Mouse (Mus musculus) megakaryocyte-erythroid progenitor cell, adult 5 weeks (primary cell): ENCODE results near the gene Dennd4a. TPM values are rescaled to one million over a fixed set of nuclear protein-coding genes. Genes with fewer than 3 reads are reported as not detected.

Experiments used
- polyA plus RNA-seq: library from polyadenylated mRNA; stranded (reverse); fragments of >175 nt; gene quantifications from 2 replicates; pipeline ENCODE4 v1.2.3, GENCODE M21; 2012

The Dennd4a gene
- polyA plus RNA-seq, result 10.6 and 16.9 TPM in 2 replicates

DNA sequence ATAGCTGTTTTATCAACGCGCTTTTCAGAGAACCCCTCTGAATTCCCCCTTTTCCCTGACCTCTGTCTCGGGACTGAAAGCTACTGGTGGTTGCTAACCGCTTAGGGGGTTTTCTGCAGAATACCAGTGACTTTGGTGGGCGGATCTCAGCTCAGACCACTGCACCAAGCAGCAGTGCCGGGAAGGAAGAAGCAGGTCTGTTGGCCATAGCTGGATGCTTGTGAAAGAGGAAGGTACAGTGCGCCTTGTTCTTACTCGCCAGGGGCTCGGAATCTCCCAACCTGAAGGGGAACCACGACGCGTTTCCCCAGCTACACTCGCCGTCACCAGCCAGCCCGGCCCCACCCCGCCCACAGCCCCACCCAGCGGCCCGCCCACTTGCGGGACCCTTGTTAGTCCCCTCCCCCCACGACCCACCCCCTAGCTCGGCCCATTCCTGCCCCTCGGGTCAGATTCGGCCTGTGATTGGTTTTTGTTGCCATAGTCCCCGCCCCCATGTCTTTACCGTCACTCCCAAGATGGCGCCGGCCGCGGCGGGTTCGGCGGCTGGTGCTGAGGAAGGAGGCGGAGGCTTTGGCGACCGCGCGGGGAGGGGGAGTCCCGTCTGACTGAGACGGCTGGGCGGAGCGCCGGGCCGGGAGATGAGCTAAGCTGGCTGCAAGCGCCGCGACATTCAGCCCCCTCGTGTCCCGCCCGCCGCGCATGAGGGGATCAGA is at the start of gene Dennd4a:
TSS of gene Dennd4a (plus strand) at position 519 of the 716 bp plus-strand sequence.

DNA sequence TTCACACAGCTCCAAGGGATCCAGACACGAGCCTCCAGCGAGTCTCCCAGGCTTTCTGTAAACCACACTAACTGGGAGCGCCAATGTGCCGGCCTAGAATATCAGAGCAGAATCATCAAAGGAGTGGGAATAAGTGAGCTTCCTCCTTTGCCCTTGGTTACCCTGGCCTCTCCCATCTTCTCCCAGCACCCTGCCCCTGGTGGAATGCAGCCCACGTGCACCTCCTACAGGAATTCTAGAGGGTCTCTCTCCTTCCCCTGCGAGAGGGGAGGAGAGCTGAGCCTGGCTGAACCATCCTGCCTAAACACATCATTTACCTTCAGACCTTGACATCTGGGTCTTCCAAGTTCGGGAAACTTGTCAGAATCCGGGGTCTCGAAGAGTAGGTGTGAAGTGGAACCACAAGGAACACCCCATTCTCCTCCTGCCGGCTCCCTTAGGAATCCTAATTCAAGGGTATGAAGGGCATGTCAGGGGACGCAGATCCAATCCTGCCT is 140.1 kb downstream of the Dennd4a start, which contains the start of gene Slc24a1:
TSS of gene Slc24a1 (minus strand) at position 447 of the 497 bp plus-strand sequence.

DNA sequence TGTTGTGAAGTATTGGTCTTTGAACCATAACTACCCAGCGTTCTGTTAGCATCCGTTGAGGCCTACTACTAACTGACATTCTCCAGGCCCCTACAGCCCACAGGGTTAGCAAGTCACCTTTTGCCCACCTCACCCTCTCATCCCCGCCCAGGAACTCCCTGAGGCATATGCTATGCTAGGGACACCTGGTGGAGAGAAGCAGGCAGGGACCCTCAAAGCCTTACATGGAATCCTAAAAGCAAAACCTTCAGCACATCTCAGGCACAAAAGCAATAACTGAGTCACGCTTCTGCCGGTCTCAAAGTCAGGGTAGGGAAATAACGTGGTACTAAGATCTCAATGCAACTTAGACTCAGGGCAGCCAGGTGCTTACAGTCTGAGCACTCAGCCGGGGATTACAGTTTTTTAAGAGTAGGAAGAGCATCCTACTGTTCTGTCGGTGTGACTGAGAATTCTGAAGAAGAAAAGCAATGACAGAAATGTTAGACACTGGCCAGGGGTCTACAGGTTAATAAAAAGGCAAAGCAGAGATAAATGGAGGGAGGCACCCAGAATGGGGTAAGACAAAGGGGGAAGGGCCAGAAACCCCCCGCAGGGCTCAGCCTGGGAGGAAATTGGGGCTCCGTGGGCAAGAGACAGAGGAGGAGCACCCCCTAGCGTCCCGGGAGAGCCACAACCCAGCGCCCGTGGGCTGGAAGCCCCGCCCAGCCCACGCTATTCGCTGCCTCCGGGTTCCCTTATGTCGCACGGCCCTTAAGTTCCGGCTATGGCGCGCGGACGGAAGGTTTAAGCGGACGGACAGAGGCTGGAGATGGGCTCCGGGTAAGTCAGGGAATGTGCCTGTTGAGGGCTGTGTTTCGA is 149.2 kb downstream of the Dennd4a start, which contains the start of gene Ints14:
TSS of gene Ints14 (plus strand) at position 789 of the 861 bp plus-strand sequence.

Other genes with a start within 250 kb of the Dennd4a start
- gene Rab11a, start 73.6 kb upstream of the Dennd4a start, polyA plus RNA-seq, result 92.1 and 93.7 TPM in 2 replicates
- gene Slc24a1, start 140.3 kb downstream of the Dennd4a start, polyA plus RNA-seq, result not detected in 2 replicates
- gene Ints14, start 149.6 kb downstream of the Dennd4a start, polyA plus RNA-seq, result 31.5 and 32.2 TPM in 2 replicates
- 2.8 and 3.7 TPM in 2 replicates for gene Hacd3, start 210.4 kb downstream of the Dennd4a start, polyA plus RNA-seq
- 9.0 and 11.3 TPM in 2 replicates for gene Dpp8, start 221.1 kb downstream of the Dennd4a start, polyA plus RNA-seq